Mouse (Mus musculus) MEL (cell line): Measurements from ENCODE around the gene Eps15. TPM values are rescaled to one million over a fixed set of nuclear protein-coding genes. Genes with fewer than 3 reads are reported as not detected.

Source experiments
- DNase-seq: peaks from one replicate; pipeline ENCODE4 v3.0.0; 2011; ENCODE audit warnings: low read depth, low spot score
- H3K27ac ChIP-seq: 2 replicates; pipeline ENCODE4 v1.5.1; 2012; ENCODE audit warnings: low read depth, mild to moderate bottlenecking, control low read depth, low read length, moderate library complexity; ENCODE audit not compliant: control insufficient read depth
- H3K27me3 ChIP-seq, 2 experiments: fragments of 150-350 bp in 1 of 2; sonication (generic) in 1 of 2; 2 replicates each; pipeline ENCODE4 v1.6.1; 2012; ENCODE audit warnings: low read length in 2 of 2, mild to moderate bottlenecking in 2 of 2, improper control_type of control experiment in 1 of 2, moderate library complexity in 1 of 2; ENCODE audit not compliant: insufficient read depth in 2 of 2, control insufficient read depth in 1 of 2
- H3K36me3 ChIP-seq, 2 experiments: 2 replicates each; pipeline ENCODE4 v1.6.1; 2012 to 2014; ENCODE audit warnings: low read length in 2 of 2, improper control_type of control experiment in 1 of 2, inconsistent platforms in 1 of 2, mild to moderate bottlenecking in 1 of 2; ENCODE audit not compliant: insufficient read depth in 2 of 2, control insufficient read depth in 1 of 2
- H3K4me1 ChIP-seq, 2 experiments: fragments of 150-350 bp in 1 of 2; sonication (generic) in 1 of 2; 2 replicates each; pipeline ENCODE4 v1.6.1; 2012; ENCODE audit warnings: low read length in 2 of 2, improper control_type of control experiment in 1 of 2, mild to moderate bottlenecking in 1 of 2; ENCODE audit not compliant: insufficient read depth in 2 of 2, control insufficient read depth in 1 of 2
- H3K4me3 ChIP-seq, 2 experiments: fragments of 150-350 bp in 1 of 2; sonication (generic) in 1 of 2; 2 replicates each; pipeline ENCODE4 v1.5.1; 2012; ENCODE audit warnings: low read depth in 2 of 2, low read length in 2 of 2, mild to moderate bottlenecking in 2 of 2, moderate library complexity in 2 of 2, control low read depth in 1 of 2, improper control_type of control experiment in 1 of 2; ENCODE audit not compliant: control insufficient read depth in 1 of 2, insufficient read depth in 1 of 2
- H3K79me2 ChIP-seq: 2 replicates; pipeline ENCODE4 v1.6.1; 2012; ENCODE audit warnings: mild to moderate bottlenecking, low read length, moderate library complexity; ENCODE audit not compliant: control insufficient read depth, poor library complexity, insufficient read depth
- H3K9ac ChIP-seq: 2 replicates; pipeline ENCODE4 v1.6.1; 2012; ENCODE audit warnings: low read depth, mild to moderate bottlenecking, control low read depth, low read length, moderate library complexity; ENCODE audit not compliant: control insufficient read depth, poor library complexity, severe bottlenecking
- H3K9me3 ChIP-seq: fragments of 150-350 bp; sonication (generic); replicated peaks from 2 replicates; pipeline ENCODE4 v1.6.1; 2012; ENCODE audit warnings: mild to moderate bottlenecking, low read length, improper control_type of control experiment, moderate library complexity; ENCODE audit not compliant: insufficient read depth
- CHD1 ChIP-seq: IDR thresholded peaks from 2 replicates; pipeline ENCODE4 v1.6.1; 2012; ENCODE audit warnings: low read depth, mild to moderate bottlenecking, inconsistent platforms, low read length, improper control_type of control experiment
- CTCF ChIP-seq, 3 experiments: IDR thresholded peaks in 2 of 3; conservative IDR thresholded peaks in 1 of 3; 2 replicates each; pipeline ENCODE4 v1.5.1; 2011 to 2012; ENCODE audit warnings: low read length in 3 of 3, low read depth in 2 of 3, mild to moderate bottlenecking in 2 of 3, improper control_type of control experiment in 1 of 3, inconsistent platforms in 1 of 3, mixed read lengths in 1 of 3, moderate library complexity in 1 of 3; ENCODE audit not compliant: control insufficient read depth in 1 of 3, insufficient read depth in 1 of 3, poor library complexity in 1 of 3, severe bottlenecking in 1 of 3
- HCFC1 ChIP-seq: IDR thresholded peaks from 2 replicates; pipeline ENCODE4 v1.6.1; 2012; ENCODE audit warnings: low read depth, mild to moderate bottlenecking, inconsistent platforms, low read length, improper control_type of control experiment, moderate library complexity
- MAZ ChIP-seq: IDR thresholded peaks from 2 replicates; pipeline ENCODE4 v1.6.1; 2012; ENCODE audit warnings: low read depth, mild to moderate bottlenecking, inconsistent platforms, low read length, improper control_type of control experiment
- MYC ChIP-seq: IDR thresholded peaks from 2 replicates; pipeline ENCODE4 v1.6.1; 2011; ENCODE audit warnings: low read depth, mild to moderate bottlenecking, low read length, improper control_type of control experiment, moderate library complexity
- NRF1 ChIP-seq: IDR thresholded peaks from 2 replicates; pipeline ENCODE4 v1.6.1; 2014; ENCODE audit warnings: low read depth, mild to moderate bottlenecking, inconsistent platforms, low read length, improper control_type of control experiment, moderate library complexity; ENCODE audit not compliant: poor library complexity, insufficient read depth, severe bottlenecking
- POLR2A ChIP-seq, 2 experiments: IDR thresholded peaks; 2 replicates each; pipeline ENCODE4 v1.6.1; 2011 to 2012; ENCODE audit warnings: low read length in 2 of 2, mild to moderate bottlenecking in 2 of 2, control low read depth in 1 of 2, improper control_type of control experiment in 1 of 2, low read depth in 1 of 2, moderate library complexity in 1 of 2; ENCODE audit not compliant: control insufficient read depth in 1 of 2, insufficient read depth in 1 of 2, poor library complexity in 1 of 2
- POLR2AphosphoS2 ChIP-seq: IDR thresholded peaks from 2 replicates; pipeline ENCODE4 v1.6.1; 2011; ENCODE audit warnings: low read length, improper control_type of control experiment
- RAD21 ChIP-seq: IDR thresholded peaks from 2 replicates; pipeline ENCODE4 v1.6.1; 2011; ENCODE audit warnings: mild to moderate bottlenecking, low read depth, low read length, improper control_type of control experiment
- SMC3 ChIP-seq: IDR thresholded peaks from 2 replicates; pipeline ENCODE4 v1.6.1; 2011; ENCODE audit warnings: low read depth, low read length, improper control_type of control experiment
- TCF12 ChIP-seq: IDR thresholded peaks from 2 replicates; pipeline ENCODE4 v1.6.1; 2014; ENCODE audit warnings: low read depth, mild to moderate bottlenecking, inconsistent platforms, low read length, improper control_type of control experiment, moderate library complexity
- USF2 ChIP-seq, 2 experiments: IDR thresholded peaks; 2 replicates each; pipeline ENCODE4 v1.6.1; 2011 to 2012; ENCODE audit warnings: improper control_type of control experiment in 2 of 2, low read length in 2 of 2, borderline replicate concordance in 1 of 2, inconsistent platforms in 1 of 2, low read depth in 1 of 2, mild to moderate bottlenecking in 1 of 2; ENCODE audit not compliant: insufficient read depth in 1 of 2
- ZC3H11A ChIP-seq: IDR thresholded peaks from 2 replicates; pipeline ENCODE4 v1.6.1; 2012; ENCODE audit warnings: low read depth, mild to moderate bottlenecking, inconsistent platforms, low read length, improper control_type of control experiment
- ZMIZ1 ChIP-seq: IDR thresholded peaks from 2 replicates; pipeline ENCODE4 v1.6.1; 2012; ENCODE audit warnings: low read depth, mild to moderate bottlenecking, inconsistent platforms, low read length, improper control_type of control experiment, moderate library complexity
- polyA plus RNA-seq, 2 experiments: library from polyadenylated mRNA; stranded (reverse) in 1 of 2; unstranded in 1 of 2; fragments of >175 nt in 1 of 2; fragments of >200 nt in 1 of 2; gene quantifications; 2 replicates each; pipeline versions ENCODE4 v1.2.1 to v1.2.4; 2012; ENCODE audit warnings: low replicate concordance in 2 of 2, low read depth in 1 of 2; ENCODE audit not compliant: insufficient read length in 2 of 2, insufficient read depth in 1 of 2, missing spikeins in 1 of 2
- total RNA-seq: library from RNA; depleted of rRNA; stranded (reverse); fragments of 300-350 nt; gene quantifications from 2 replicates; pipeline ENCODE4 v1.2.3, GENCODE M21; 2012

Eps15 gene
- total and polyA plus RNA-seq, 3 experiments, result 19.7 to 107 (median 53.3) TPM

- Histone ChIP-seq H3K4me1 (peaks cover 0 to 11% of the 10 kb centered on the region in 2 experiments; a peak in 1 of 4 replicates), H3K9ac (no peak overlapping the region), H3K27ac (no peak overlapping the region), H3K36me3 (no peaks in the 10 kb centered on the region; a peak in 1 of 4 replicates), H3K79me2 (no peaks in the 10 kb centered on the region), H3K27me3 (no peaks in the 10 kb centered on the region), H3K9me3 (no peaks in the 10 kb centered on the region), H3K4me3 (no peak overlapping the region)
- TF ChIP-seq POLR2A (IDR thresholded peaks at IDR 0.05; ENCODE audit: control insufficient read depth in 1 of 2, insufficient read depth in 1 of 2, low read depth in 1 of 2, low read length in 2 of 2, poor library complexity in 1 of 2), result no peak
- no peak for TF ChIP-seq ZMIZ1
- no peak for TF ChIP-seq MAZ
- TF ChIP-seq USF2 (IDR thresholded peaks at IDR 0.05; ENCODE audit: borderline replicate concordance in 1 of 2, insufficient read depth in 1 of 2, low read depth in 1 of 2, low read length in 2 of 2), result no peak
- no peak for TF ChIP-seq CTCF (IDR thresholded peaks at IDR 0.05 in 2 of 3, conservative IDR thresholded peaks at IDR 0.05 in 1 of 3; ENCODE audit: control insufficient read depth in 1 of 3, insufficient read depth in 1 of 3, low read depth in 2 of 3, low read length in 3 of 3, poor library complexity in 1 of 3, severe bottlenecking in 1 of 3)
- no peak for TF ChIP-seq CHD1
- no peak for TF ChIP-seq MYC
- TF ChIP-seq NRF1, result no peak
- no peak for TF ChIP-seq POLR2AphosphoS2
- no peak for TF ChIP-seq HCFC1
- DNase-seq, result no peak
Measured at GRCm38 (mm10) chr4:109419563-109419962, 139.5 kb downstream of the Eps15 start.

DNA sequence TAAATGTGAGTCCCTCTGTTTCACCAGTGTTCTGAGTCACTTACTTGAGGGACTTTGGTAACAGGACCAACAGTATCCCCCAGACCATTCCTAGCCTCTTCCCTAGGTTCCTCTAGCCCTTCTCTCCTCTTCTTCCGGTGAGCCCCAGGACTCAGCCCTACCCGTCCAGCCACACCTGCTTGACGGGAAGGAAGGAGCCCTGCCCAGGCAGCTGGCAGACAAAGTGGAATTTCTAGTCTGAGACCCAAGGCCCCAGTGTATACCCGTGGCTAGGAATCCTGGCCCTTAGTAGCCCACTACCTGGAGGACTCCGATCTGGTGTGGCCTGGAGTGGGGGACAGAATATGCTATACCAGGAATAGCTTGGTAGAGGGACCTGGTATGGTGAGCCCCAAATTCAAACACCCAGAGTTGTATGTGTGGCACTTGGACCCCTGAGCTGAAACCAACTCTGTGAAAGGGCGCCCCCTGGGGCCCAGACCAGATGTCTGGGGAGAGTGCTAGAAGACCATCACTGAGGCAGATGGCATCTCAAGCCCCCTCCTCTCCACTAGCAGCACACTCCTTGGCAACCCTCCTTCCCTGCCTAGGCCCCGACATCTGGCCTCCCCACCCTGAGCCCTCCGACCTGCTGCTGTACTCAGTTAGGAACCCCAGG, 140.2 kb downstream of the Eps15 start:
- peak; percentile 37 for DNase-seq
- Histone ChIP-seq H3K27me3 (no peaks in the 10 kb centered on the region), H3K27ac (no peak overlapping the region), H3K79me2 (no peaks in the 10 kb centered on the region), H3K4me3 (no peak overlapping the region), H3K9me3 (no peaks in the 10 kb centered on the region), H3K36me3 (no peaks in the 10 kb centered on the region; a peak in 1 of 4 replicates), H3K9ac (no peak overlapping the region), H3K4me1 (peaks cover 0 to 9% of the 10 kb centered on the region in 2 experiments; a peak in 1 of 4 replicates)
- TF ChIP-seq TCF12 (no peak), ZC3H11A (peak; percentile 59), SMC3 (peak; percentile 66), CTCF (IDR thresholded peaks at IDR 0.05 in 2 of 3, conservative IDR thresholded peaks at IDR 0.05 in 1 of 3; ENCODE audit: control insufficient read depth in 1 of 3, insufficient read depth in 1 of 3, low read depth in 2 of 3, low read length in 3 of 3, poor library complexity in 1 of 3, severe bottlenecking in 1 of 3) (peak; percentile 64 to 83 (median 69)), RAD21 (peak; percentile 64)
